Mouse (Mus musculus) thymus, adult 2 months (tissue): ENCODE measurements around the gene Gata1. TPM values are rescaled to one million over a fixed set of nuclear protein-coding genes. Genes with fewer than 3 reads are reported as not detected.
"Not testable (repeated sequence)": the region's sequence is repeated elsewhere in the genome, so short reads cannot be mapped to it uniquely, and the experiment has no call there.

Source experiments
- DNase-seq: peaks from one replicate; pipeline ENCODE4 v3.0.0; 2021
- H3K27ac ChIP-seq: fragments of 200-500 bp; 2 replicates; pipeline ENCODE4 v1.5.1; 2012; ENCODE audit warnings: low read length, control low read depth; ENCODE audit not compliant: control insufficient read depth, insufficient read depth
- H3K27me3 ChIP-seq: fragments of 200-500 bp; 2 replicates; pipeline ENCODE4 v1.6.1; 2012; ENCODE audit warnings: mild to moderate bottlenecking, low read length, moderate library complexity, mixed read lengths; ENCODE audit not compliant: control insufficient read depth, insufficient read depth
- H3K36me3 ChIP-seq: fragments of 200-500 bp; 2 replicates; pipeline ENCODE4 v1.6.1; 2012; ENCODE audit warnings: mild to moderate bottlenecking, low read length, moderate library complexity; ENCODE audit not compliant: control insufficient read depth, insufficient read depth
- H3K4me1 ChIP-seq: fragments of 200-500 bp; replicated peaks from 2 replicates; pipeline ENCODE4 v1.6.1; 2012; ENCODE audit warnings: low read length; ENCODE audit not compliant: control insufficient read depth, insufficient read depth
- H3K4me3 ChIP-seq: fragments of 200-500 bp; 2 replicates; pipeline ENCODE4 v1.5.1; 2012; ENCODE audit warnings: mild to moderate bottlenecking, low read length, control low read depth, moderate library complexity; ENCODE audit not compliant: control insufficient read depth, insufficient read depth
- CTCF ChIP-seq: fragments of 200-500 bp; IDR thresholded peaks from 2 replicates; pipeline ENCODE4 v1.5.1; 2012; ENCODE audit warnings: mild to moderate bottlenecking, control low read depth, low read length, moderate library complexity, borderline replicate concordance; ENCODE audit not compliant: control insufficient read depth, poor library complexity, insufficient read depth; ENCODE audit errors: extremely low read depth
- POLR2A ChIP-seq: fragments of 200-500 bp; IDR thresholded peaks from 2 replicates; pipeline ENCODE4 v1.6.1; 2012; ENCODE audit warnings: mild to moderate bottlenecking, low read length, control low read depth, moderate library complexity; ENCODE audit not compliant: control insufficient read depth, poor library complexity, insufficient read depth; ENCODE audit errors: extremely low read depth
- WGBS: fragments of 180-500 bp; shearing (Covaris S2); methylation state at CpG from one replicate; pipeline ENCODE4 v1.1.7; 2018; 5-methylcytosine and 5-hydroxymethylcytosine counted together
- polyA plus RNA-seq: library from polyadenylated mRNA; depleted of rRNA; stranded (reverse); fragments of >200 nt; gene quantifications from 2 replicates; pipeline ENCODE4 v1.2.3, GENCODE M21; 2012

Gata1 gene
- polyA plus RNA-seq, 1 experiment: 2.9 TPM

DNA sequence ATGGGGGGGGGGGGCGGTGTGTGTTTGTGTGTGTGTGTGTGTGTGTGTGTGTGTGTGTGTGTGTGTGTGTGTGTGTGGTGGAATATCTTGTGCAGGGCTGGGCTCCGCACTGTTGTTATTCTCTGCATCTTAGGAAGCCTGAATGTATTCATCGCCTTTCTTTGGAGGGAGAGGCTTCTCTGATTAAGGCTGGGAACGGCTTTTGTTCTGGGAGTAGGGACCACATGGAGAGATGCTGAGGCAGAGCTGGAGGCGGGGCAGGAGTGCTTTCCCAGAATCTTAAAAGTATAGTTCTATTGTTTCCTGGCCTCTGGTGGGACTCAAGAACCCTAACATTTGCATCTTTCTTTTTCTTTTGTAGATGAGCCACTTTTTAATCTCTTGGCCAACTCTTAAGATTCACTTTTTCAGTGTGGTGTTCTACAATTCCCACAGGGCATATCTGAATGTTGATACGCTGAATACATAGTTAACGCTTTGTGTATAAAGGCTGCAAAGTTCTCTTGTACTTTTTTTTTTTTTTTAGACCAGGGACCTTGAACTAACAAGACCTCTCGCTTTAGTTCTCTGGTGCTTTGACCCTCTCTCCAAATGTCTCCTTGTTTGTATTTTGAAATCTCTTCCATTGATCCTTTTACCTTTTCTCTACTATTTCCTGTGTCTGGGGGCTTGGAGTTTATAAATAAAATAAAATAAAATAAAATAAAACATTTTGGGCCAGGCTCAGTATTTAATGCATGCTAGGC is 35.9 kb upstream of the Gata1 start:
- no peak for DNase-seq
- Histone ChIP-seq H3K36me3 (no peaks in the 10 kb centered on the region), H3K4me3 (no peak overlapping the region), H3K27me3 (no peaks in the 10 kb centered on the region), H3K4me1 (no peaks in the 10 kb centered on the region), H3K27ac (no peak overlapping the region)
- WGBS: 90% methylated on average over 6 of the region's 8 CpGs
- TF ChIP-seq CTCF: no peak
- TF ChIP-seq POLR2A: no peak

DNA sequence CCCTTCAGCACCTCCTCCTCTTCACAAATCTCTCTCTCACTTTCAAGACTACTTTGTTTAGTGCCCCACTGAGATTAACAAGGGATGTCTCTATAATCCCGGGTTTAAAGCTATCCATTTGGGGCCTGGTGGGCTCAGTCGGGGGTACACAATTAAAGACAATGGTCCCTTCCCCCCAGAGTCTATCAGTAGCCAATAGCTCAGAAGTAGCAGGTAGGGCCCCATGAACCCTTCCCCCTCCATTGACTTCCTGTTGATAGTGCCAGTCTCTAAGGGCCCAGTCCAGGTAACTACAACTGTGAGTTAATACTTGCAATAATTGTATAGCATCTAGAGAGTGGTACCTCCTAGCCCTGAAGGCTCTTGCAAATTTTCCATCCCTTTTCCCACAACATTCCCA is 35.3 kb upstream of the Gata1 start:
- H3K36me3 ChIP-seq: no peaks in the 10 kb centered on the region
- no peak for TF ChIP-seq CTCF
- TF ChIP-seq POLR2A: no peak
- H3K27ac ChIP-seq: no peak overlapping the region
- DNase-seq: no peak
- H3K4me3 ChIP-seq: no peak overlapping the region
- H3K4me1 ChIP-seq: no peaks in the 10 kb centered on the region
- 39% methylated on average over 2 of the region's 2 CpGs for WGBS
- no peaks in the 10 kb centered on the region for H3K27me3 ChIP-seq

DNA sequence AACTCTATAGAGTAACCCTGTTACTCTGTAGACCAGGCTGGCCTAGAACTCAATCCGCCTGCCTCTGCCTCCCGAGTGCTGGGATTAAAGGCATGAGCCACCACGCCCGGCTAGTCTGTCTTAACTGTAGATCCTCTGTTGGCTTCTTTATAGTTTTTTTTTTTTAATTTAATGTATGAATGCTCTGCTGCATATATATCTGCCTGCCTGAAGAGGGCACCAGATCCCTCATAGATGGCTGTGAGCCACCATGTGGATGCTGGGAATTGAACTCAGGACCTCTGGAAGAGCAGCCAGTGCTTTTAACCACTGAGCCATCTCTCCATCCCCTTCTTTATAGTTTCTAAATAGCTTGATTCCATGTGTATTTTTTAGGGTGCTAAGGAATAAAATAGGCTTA is 31.5 kb upstream of the Gata1 start:
- not testable (repeated sequence) for H3K4me3 ChIP-seq, DNase-seq, H3K27ac ChIP-seq, H3K27me3 ChIP-seq, H3K4me1 ChIP-seq, H3K36me3 ChIP-seq
- WGBS: 87% methylated on average over 4 of the region's 4 CpGs

DNA sequence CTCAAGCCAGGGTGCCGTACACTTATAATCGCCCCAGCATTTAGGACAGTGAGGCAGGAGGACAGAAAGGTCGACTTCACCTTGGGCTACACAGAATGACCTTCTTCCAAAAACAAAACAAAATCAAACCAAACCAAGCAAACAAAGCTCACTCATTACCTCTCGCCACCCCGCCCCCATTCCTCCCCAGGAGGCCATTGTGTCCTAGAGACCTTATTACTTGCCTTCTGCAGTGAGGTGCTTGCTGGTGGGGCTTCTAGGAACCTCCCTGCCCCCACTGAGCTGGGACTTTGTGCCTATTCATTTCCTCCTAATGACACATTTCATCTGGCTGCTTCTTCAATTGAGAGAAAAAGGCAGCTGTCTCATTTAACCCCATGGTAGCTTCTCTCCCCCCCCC is 30.7 kb upstream of the Gata1 start:
- Histone ChIP-seq H3K4me3 (no peak overlapping the region), H3K27ac (no peak overlapping the region), H3K27me3 (no peaks in the 10 kb centered on the region), H3K4me1 (no peaks in the 10 kb centered on the region), H3K36me3 (no peaks in the 10 kb centered on the region)
- DNase-seq: no peak
- no peak for TF ChIP-seq CTCF
- no peak for TF ChIP-seq POLR2A
- 85% methylated on average over 5 of the region's 5 CpGs for WGBS

DNA sequence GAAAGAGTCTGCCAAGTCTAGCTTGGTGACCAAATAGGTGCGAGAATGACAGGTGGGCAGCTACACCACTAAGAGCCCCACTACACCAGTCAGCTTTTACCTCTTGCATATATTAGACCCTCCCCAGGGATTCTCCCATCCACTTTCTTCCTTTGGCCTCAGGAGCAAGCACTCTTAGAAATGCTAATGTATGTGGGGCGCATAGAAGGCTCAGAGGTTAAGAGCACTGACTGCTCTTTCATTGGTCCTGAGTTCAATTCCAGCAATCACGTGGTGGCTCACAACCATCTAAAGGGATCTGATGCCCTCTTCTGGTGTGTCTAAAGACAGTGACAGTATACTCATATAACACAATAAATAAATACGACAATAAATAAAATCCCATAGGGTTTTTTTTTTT is 25.1 kb upstream of the Gata1 start:
- no peak for DNase-seq
- Histone ChIP-seq H3K4me3 (no peak overlapping the region), H3K36me3 (no peaks in the 10 kb centered on the region), H3K27ac (no peak overlapping the region), H3K27me3 (no peaks in the 10 kb centered on the region), H3K4me1 (no peaks in the 10 kb centered on the region)
- WGBS: 84% methylated on average over 4 of the region's 4 CpGs
- TF ChIP-seq CTCF (no peak), POLR2A (no peak)

DNA sequence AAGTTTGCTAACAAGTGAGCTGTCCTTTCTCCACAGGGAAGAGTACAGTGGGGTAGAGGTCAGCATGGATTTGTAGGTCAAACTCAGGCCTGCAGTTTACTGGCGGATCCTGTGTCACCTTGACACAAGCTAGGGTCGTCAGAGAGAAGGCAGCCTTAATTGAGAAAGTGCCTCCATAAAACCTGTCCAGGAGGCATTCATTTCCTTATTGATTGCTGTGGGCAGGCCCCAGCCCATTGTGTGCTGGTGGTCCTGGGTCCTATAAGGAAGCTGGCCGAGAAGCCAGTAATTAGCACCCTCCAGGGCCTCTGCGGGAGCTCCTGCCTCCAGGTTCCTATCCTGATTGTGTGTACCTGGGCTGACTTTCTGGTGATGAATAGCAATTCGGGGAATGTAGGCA is 24.1 kb upstream of the Gata1 start:
- no peaks in the 10 kb centered on the region for H3K4me1 ChIP-seq
- no peak for DNase-seq
- no peaks in the 10 kb centered on the region for H3K36me3 ChIP-seq
- H3K27me3 ChIP-seq: no peaks in the 10 kb centered on the region
- 92% methylated on average over 5 of the region's 5 CpGs for WGBS
- H3K4me3 ChIP-seq: no peak overlapping the region
- TF ChIP-seq POLR2A (no peak), CTCF (no peak)
- H3K27ac ChIP-seq: no peak overlapping the region

DNA sequence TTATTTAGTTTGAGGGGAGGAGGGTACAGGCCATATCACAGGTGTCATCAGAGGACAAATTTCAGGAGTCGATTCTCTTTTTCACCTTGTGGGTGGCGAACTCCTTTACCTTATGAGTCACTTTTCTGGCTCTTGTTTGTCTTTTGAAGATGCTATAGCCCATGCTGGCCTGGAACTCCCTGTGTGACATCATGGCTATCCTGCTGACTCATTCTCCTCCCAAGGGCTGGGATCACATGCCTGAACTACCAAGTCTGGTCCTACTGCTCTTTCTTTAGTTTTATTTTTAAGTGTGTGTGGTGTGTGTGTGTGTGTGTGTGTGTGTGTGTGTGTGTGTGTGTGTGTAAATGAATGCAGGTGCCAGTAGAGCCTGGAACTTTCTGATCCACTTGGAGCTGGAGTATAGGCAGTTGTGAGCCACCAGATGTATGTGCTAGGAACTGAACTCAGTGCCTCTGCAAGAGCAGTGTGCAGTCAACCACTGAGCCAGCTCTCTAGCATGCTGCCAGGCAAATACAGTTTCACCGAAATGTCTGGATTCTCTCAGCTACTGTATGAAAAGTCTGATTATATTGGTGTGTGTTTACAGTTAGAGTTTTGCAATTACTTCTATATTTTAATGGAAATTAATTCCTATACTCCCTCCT is 22.8 kb upstream of the Gata1 start:
- Histone ChIP-seq H3K27me3 (no peaks in the 10 kb centered on the region), H3K4me1 (no peaks in the 10 kb centered on the region), H3K36me3 (no peaks in the 10 kb centered on the region), H3K27ac (no peak overlapping the region), H3K4me3 (no peak overlapping the region)
- no peak for TF ChIP-seq CTCF
- TF ChIP-seq POLR2A: no peak
- WGBS: 89% methylated on average over 3 of the region's 3 CpGs
- no peak for DNase-seq
